Mouse (Mus musculus) stomach, embryonic 14.5 days (tissue): ENCODE measurements around the gene Ulk1. TPM values are rescaled to one million over a fixed set of nuclear protein-coding genes. Genes with fewer than 3 reads are reported as not detected.

Experiments used
- ATAC-seq: fragments of 200-750 bp; cut with Nextera tagmentation; 2 replicates; pipeline ENCODE4 v1.8.0; 2017; ENCODE audit warnings: low read depth, moderate TSS enrichment; ENCODE audit not compliant: insufficient number of reproducible peaks, insufficient read depth, low FRiP score
- H3K27ac ChIP-seq: fragments of 300-500 bp; sonication (generic); 2 replicates; pipeline ENCODE4 v1.5.1; 2014; ENCODE audit warnings: mild to moderate bottlenecking, low read length, moderate library complexity, mixed read lengths
- H3K27me3 ChIP-seq: fragments of 300-500 bp; sonication (generic); 2 replicates; pipeline ENCODE4 v1.6.1; 2014; ENCODE audit warnings: low read length, control low read depth, mixed read lengths; ENCODE audit not compliant: control insufficient read depth, insufficient read depth
- H3K36me3 ChIP-seq: fragments of 300-500 bp; sonication (generic); 2 replicates; pipeline ENCODE4 v1.6.1; 2014; ENCODE audit warnings: mild to moderate bottlenecking, control low read depth, low read length, moderate library complexity, mixed read lengths; ENCODE audit not compliant: control insufficient read depth, insufficient read depth
- H3K4me1 ChIP-seq: fragments of 300-500 bp; sonication (generic); 2 replicates; pipeline ENCODE4 v1.6.1; 2014; ENCODE audit warnings: low read length, control low read depth, mixed read lengths; ENCODE audit not compliant: control insufficient read depth, insufficient read depth
- H3K4me2 ChIP-seq: fragments of 300-500 bp; sonication (generic); replicated peaks from 2 replicates; pipeline ENCODE4 v1.6.1; 2014; ENCODE audit warnings: low read depth, low read length, control low read depth
- H3K4me3 ChIP-seq: fragments of 300-500 bp; sonication (generic); 2 replicates; pipeline ENCODE4 v1.5.1; 2014; ENCODE audit warnings: low read depth, low read length, control low read depth
- H3K9ac ChIP-seq: fragments of 300-500 bp; sonication (generic); replicated peaks from 2 replicates; pipeline ENCODE4 v1.6.1; 2014; ENCODE audit warnings: low read depth, mild to moderate bottlenecking, control low read depth, low read length, moderate library complexity, mixed read lengths
- H3K9me3 ChIP-seq: fragments of 300-500 bp; sonication (generic); 2 replicates; pipeline ENCODE4 v1.6.1; 2016; ENCODE audit warnings: low read depth, low read length, control low read depth; ENCODE audit not compliant: control insufficient read depth
- WGBS: fragments of 180-500 bp; shearing (Covaris S2); extraction: QIAGEN DNeasy Blood & Tissue Kit; methylation state at CpG from one replicate; pipeline ENCODE4 v1.1.7; 2014; 5-methylcytosine and 5-hydroxymethylcytosine counted together
- polyA plus RNA-seq: library from polyadenylated mRNA; unstranded; fragments of >200 nt; fragmentation: Nextera tagmentation; extraction: Ambion mirVana; gene quantifications from 2 replicates; pipeline ENCODE4 v1.2.1, GENCODE M21; 2014

Gene Ulk1
- polyA plus RNA-seq, 1 experiment from 2014 or later = 28.4 TPM

DNA sequence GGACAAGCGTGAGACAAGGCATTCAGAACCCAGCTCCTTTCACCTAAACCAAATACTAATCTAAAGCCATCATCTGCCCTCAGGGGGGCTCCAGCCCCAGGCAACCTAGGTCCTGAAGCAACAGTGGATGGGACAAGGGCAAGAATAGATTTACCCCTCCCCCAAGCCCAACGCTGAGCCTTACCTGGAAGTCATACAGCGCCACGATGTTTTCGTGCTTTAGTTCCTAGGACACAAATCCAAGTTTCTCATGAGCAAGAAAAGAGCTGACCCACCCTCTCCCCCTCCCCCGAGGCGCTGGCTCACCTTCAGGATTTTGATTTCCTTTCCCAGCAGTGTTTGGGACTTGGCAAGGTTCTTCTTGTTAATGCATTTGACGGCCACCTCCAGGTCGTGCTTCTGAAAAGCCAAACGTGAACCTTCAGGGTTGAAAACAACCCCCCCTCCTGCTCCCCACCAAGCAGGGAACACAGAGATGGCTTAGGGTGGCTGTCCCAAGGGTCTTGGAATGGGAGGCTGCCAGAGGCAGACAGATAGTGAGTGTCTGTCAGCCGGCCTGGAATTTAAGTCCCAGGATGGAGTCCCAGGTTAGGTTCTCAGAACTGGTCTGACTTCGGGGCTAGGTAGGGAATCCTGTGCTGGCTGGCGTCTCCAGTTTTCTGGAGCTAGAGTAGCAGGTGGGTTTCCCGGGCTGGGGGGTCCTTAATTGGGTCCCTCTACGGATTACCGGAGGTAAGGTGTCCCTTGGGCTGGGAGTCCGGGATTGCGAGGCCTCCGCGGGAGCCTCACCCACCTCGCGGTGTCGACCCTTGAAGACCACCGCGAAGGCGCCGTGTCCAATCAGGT is 853 bp downstream of the Ulk1 start:
- Histone ChIP-seq H3K27ac (peak overlapping the region; percentile 89), H3K9me3 (no peaks in the 10 kb centered on the region), H3K4me1 (peaks cover 13% of the 10 kb centered on the region), H3K9ac (peak overlapping the region; percentile 89), H3K36me3 (peaks cover 10% of the 10 kb centered on the region; the same call in 1 of the 2 replicates), H3K4me3 (peak overlapping the region; percentile 79), H3K27me3 (no peaks in the 10 kb centered on the region), H3K4me2 (peak overlapping the region; percentile 96)
- 1% methylated on average over 27 of the region's 27 CpGs for WGBS
- ATAC-seq = no peak

DNA sequence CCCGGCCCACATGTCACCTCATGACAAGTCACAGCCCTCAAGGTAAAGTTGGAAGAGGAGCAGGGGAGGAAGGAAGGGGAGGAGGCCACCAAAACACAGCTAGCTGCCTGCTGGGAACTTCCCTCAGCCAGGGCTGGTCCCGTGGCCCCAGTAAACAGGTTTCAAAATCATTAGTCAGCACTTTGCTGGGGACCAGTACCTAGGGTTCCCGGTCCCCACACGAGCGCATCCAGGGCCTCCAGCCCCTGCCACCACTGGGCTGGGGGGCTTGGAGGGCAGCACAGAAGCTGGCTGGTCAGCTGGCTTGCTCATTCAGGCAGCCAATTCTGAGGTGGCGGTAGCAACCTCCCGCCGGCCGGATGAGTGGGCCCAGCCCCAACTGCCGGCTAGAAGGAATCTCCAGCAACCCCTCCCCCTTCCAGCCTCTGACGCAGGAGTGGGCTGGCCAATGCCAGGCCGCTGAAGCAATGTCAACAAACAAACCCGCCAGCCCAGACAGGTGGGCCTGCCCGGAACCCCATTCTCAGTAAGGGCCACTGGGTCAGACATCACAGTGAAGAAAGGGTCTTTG is 1.8 kb downstream of the Ulk1 start:
- peak; percentile 63; the same call in 1 of the 2 replicates for ATAC-seq
- Histone ChIP-seq H3K4me2 (peak overlapping the region; percentile 96), H3K27me3 (no peaks in the 10 kb centered on the region), H3K27ac (peak overlapping the region; percentile 4; the same call in 1 of the 2 replicates), H3K9ac (peak overlapping the region; percentile 89), H3K4me3 (peak overlapping the region; percentile 79), H3K4me1 (peaks cover 13% of the 10 kb centered on the region), H3K9me3 (no peaks in the 10 kb centered on the region), H3K36me3 (peaks cover 10% of the 10 kb centered on the region; the same call in 1 of the 2 replicates)
- 2% methylated on average over 14 of the region's 14 CpGs for WGBS

DNA sequence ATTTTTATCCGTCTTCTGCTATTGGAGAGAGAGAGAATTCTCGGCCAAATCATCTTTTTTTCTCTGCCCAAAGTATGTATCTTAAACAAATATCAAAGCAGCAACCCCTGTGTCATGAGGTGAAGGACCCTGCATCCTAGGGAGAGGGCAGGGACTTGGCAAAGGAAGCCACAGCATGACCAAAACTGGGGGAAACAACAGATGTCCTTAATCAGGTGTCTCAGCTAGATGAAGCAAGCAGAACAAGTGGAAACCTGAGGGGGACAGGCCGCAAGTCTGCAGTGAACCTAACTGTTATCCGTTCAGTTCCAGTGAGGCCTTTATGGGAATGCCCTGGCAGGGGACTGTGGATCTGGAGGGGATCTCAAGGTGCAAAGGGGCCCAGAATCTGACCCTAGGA is 2.4 kb downstream of the Ulk1 start:
- peak overlapping the region; percentile 4; the same call in 1 of the 2 replicates for H3K27ac ChIP-seq
- peak overlapping the region; percentile 79; the same call in 1 of the 2 replicates for H3K4me3 ChIP-seq
- peaks cover 13% of the 10 kb centered on the region for H3K4me1 ChIP-seq
- H3K9me3 ChIP-seq = no peaks in the 10 kb centered on the region
- no peaks in the 10 kb centered on the region for H3K27me3 ChIP-seq
- H3K4me2 ChIP-seq = peak overlapping the region; percentile 96
- peaks cover 10% of the 10 kb centered on the region; the same call in 1 of the 2 replicates for H3K36me3 ChIP-seq
- WGBS = 67% methylated on average over 4 of the region's 4 CpGs
- no peak overlapping the region for H3K9ac ChIP-seq
- ATAC-seq = no peak

DNA sequence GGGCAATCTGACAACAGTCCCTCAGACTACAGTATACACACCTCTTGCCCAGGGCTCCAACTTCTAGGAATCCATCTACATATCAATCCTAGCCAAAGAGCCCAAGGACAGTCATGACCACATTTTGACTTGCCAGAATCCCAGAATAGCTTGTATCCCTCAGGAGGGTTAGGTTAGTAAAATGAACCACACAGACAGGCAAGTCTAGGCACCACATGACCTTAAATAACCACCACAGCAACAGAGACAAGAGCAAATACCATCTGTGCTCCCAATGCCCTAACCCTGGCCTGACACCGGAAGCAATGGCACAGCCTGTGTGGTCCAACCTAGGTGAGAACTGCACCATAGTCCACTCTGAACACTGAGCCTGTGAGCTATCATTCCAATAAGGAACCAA is 3.2 kb downstream of the Ulk1 start:
- ATAC-seq = no peak

DNA sequence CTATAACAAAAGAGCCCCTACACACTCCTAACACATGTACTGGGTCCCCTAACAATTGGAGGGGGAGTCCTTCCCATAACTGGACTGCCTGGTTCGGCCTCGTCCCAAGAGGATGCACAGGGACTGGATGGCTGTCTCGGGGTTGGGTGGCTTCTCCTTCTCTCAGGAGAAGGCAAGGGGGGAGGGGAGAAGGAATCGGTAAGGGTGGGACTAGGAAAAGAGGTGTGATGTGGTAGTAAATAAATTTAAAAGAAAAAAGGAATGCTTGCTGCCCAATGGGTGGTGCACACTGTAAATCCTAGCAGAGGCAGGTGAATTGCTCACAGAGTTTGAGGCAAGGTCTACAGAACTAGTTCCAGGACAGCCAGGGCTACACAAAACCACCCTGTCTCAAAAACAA is 3.7 kb downstream of the Ulk1 start:
- peaks cover 19% of the 10 kb centered on the region for H3K36me3 ChIP-seq
- WGBS = 76% methylated on average over 4 of the region's 4 CpGs
- no peak overlapping the region for H3K4me2 ChIP-seq
- ATAC-seq = no peak
- H3K9me3 ChIP-seq = no peaks in the 10 kb centered on the region
- H3K9ac ChIP-seq = no peak overlapping the region
- peaks cover 15% of the 10 kb centered on the region for H3K4me1 ChIP-seq
- no peaks in the 10 kb centered on the region for H3K27me3 ChIP-seq
- H3K27ac ChIP-seq = no peak overlapping the region
- no peak overlapping the region for H3K4me3 ChIP-seq

More for the DNA sequence above, 3.2 kb downstream of the Ulk1 start:
- WGBS = 89% methylated on average over 1 of the region's 1 CpGs
- Histone ChIP-seq H3K36me3 (peaks cover 15% of the 10 kb centered on the region), H3K9me3 (no peaks in the 10 kb centered on the region), H3K4me3 (no peak overlapping the region), H3K9ac (no peak overlapping the region), H3K27ac (no peak overlapping the region), H3K4me2 (no peak overlapping the region), H3K4me1 (peaks cover 15% of the 10 kb centered on the region), H3K27me3 (no peaks in the 10 kb centered on the region)

DNA sequence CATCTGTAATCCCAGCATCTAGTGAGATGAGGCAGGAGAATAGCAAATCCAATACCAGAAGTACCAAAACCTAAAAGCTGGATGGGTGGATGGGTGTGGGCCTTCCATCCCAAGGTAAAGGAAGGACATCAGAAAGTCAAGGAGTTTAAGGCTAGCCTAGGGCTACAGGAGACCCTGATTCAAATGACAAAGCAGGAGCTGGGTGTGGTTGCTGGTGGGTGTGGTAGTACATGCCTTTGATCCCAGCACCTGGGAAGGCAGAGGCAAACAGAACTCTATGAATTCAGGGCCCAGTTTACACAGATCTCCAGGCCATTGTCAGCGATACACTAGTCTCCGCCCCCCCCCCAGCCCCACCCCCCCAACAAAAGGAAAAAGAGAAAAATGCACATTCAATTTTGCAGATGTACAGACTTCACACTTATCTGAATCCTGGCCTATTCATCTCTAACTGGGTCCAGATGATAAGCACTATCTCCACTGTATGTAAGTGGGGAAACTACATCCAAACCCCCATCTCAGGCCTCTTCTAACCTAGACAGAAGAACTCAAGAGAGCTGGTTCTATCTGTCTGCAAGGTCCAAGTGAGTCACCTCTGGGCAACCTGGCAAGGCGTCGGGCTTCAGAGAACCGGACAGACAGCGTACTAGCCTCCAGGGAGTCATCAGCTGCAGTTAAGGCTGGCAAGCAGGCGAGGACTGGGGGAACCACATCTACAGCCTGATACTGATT is 5.7 kb downstream of the Ulk1 start:
- no peaks in the 10 kb centered on the region for H3K27me3 ChIP-seq
- 85% methylated on average over 7 of the region's 7 CpGs for WGBS
- ATAC-seq = no peak
- no peak overlapping the region for H3K4me3 ChIP-seq
- H3K27ac ChIP-seq = no peak overlapping the region
- peaks cover 15% of the 10 kb centered on the region for H3K4me1 ChIP-seq
- H3K36me3 ChIP-seq = peaks cover 24% of the 10 kb centered on the region
- H3K9me3 ChIP-seq = no peaks in the 10 kb centered on the region
- H3K9ac ChIP-seq = no peak overlapping the region
- no peak overlapping the region for H3K4me2 ChIP-seq

DNA sequence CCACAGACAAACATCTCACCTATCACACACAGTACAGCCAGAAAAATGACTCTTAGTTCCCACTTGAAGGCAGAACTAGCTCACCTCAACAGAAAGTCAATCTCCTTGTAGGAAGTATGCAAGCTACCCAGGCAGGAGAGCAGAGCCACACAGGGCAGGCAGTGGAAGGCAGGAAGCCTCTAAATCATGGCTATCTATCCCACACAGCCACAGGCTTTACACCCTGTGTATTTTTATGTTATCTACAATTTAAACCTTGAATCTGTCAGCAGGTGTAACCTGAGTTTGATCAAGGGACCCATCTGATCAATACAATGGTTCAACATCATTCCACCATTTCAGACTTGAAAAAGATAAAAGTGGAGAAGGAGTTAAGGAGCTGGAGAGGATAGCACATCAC is 7.1 kb downstream of the Ulk1 start:
- Histone ChIP-seq H3K4me2 (no peak overlapping the region), H3K36me3 (peaks cover 37% of the 10 kb centered on the region), H3K27me3 (no peaks in the 10 kb centered on the region), H3K9me3 (no peaks in the 10 kb centered on the region), H3K4me3 (no peak overlapping the region), H3K9ac (no peak overlapping the region), H3K27ac (no peak overlapping the region), H3K4me1 (peaks cover 6% of the 10 kb centered on the region)
- ATAC-seq = no peak

DNA sequence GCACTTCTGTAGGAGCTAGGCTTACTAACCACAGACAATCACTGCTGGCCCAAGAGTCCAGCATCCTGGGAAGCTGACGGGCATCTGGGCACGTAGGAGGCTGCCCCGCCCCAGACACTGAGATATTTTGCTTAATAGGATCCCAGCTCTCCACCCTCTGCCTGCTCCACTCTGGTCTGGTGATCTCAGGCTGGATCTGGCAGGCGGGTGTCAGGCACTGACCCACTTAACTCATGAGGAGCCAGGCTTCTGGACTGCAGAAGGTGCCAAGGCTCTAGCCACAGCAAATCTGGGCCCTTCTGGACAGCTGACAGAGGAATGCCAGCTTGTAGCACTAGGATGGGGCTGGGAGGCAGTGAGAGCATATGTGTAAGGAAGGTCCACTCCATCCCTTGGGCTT is 7.7 kb downstream of the Ulk1 start:
- Histone ChIP-seq H3K9me3 (no peaks in the 10 kb centered on the region), H3K4me3 (no peak overlapping the region), H3K9ac (no peak overlapping the region)

More for the DNA sequence above, 7.7 kb downstream of the Ulk1 start:
- no peak overlapping the region for H3K4me2 ChIP-seq
- H3K36me3 ChIP-seq = peaks cover 37% of the 10 kb centered on the region
- ATAC-seq = no peak
- H3K27ac ChIP-seq = no peak overlapping the region
- 77% methylated on average over 4 of the region's 4 CpGs for WGBS
- no peaks in the 10 kb centered on the region for H3K27me3 ChIP-seq
- H3K4me1 ChIP-seq = 0 out of 2 replicates have a peak, but pooled peaks cover 2% of the 10 kb centered on the region
